8 mouse cellular contexts compared by ENCODE assay signal in genomic region chr3:84155558-84156006, GRCm38 (mm10). TPM values are rescaled to one million over a fixed set of nuclear protein-coding genes. Genes with fewer than 3 reads are reported as not detected.
DNase-seq lines count a peak whose midpoint lies in the region; ATAC-seq and TF ChIP-seq lines count a peak whose summit lies in the region.

Mnd1 (minus strand) TSS chr3:84155786.

- no peak within 1 kb of the TSS for H3K27ac ChIP-seq in heart, embryonic 12.5 days (ENCODE audit: poor library complexity, severe bottlenecking)
- H3K27ac ChIP-seq in kidney, postnatal 0 days = no peak within 1 kb of the TSS
- peak within 1 kb of the TSS; percentile 90 for H3K27ac ChIP-seq in liver, embryonic 11.5 days (ENCODE audit: low read depth, low read length)
- no peak within 1 kb of the TSS; the same call in 1 of the 2 replicates for H3K27ac ChIP-seq in stomach, embryonic 14.5 days (ENCODE audit: low read length)

- peak within 1 kb of the TSS; percentile 80 for H3K9ac ChIP-seq in heart, embryonic 12.5 days
- H3K9ac ChIP-seq in kidney, postnatal 0 days (ENCODE audit: low read depth, low read length) = peak within 1 kb of the TSS; percentile 65
- H3K9ac ChIP-seq in liver, embryonic 11.5 days (ENCODE audit: low read depth, low read length) = peak within 1 kb of the TSS; percentile 92
- peak within 1 kb of the TSS; percentile 31 for H3K9ac ChIP-seq in stomach, embryonic 14.5 days (replicated peaks; ENCODE audit: low read depth, low read length)

- H3K36me3 ChIP-seq in heart, embryonic 12.5 days = no peaks in the 10 kb centered on the region; the same call in 1 of the 2 replicates
- H3K36me3 ChIP-seq in kidney, postnatal 0 days (ENCODE audit: insufficient read depth, low read length) = peaks cover 9% of the 10 kb centered on the region; the same call in 1 of the 2 replicates
- no peaks in the 10 kb centered on the region for H3K36me3 ChIP-seq in liver, embryonic 11.5 days (ENCODE audit: control insufficient read depth, insufficient read depth, low read length)
- H3K36me3 ChIP-seq in stomach, embryonic 14.5 days (ENCODE audit: control insufficient read depth, insufficient read depth, low read length) = no peaks in the 10 kb centered on the region

- H3K9me3 ChIP-seq in heart, embryonic 12.5 days (replicated peaks) = no peaks in the 10 kb centered on the region; the same call in 1 of the 2 replicates
- 0 out of 2 replicates have a peak, but pooled peaks cover 3% of the 10 kb centered on the region for H3K9me3 ChIP-seq in kidney, postnatal 0 days (replicated peaks; ENCODE audit: low read length)
- H3K9me3 ChIP-seq in liver, embryonic 11.5 days (ENCODE audit: control insufficient read depth, low read length) = no peaks in the 10 kb centered on the region
- no peaks in the 10 kb centered on the region for H3K9me3 ChIP-seq in stomach, embryonic 14.5 days (ENCODE audit: control insufficient read depth, low read depth, low read length)

- under 1% methylated on average over 29 of the region's 29 CpGs for WGBS in heart, embryonic 12.5 days
- WGBS in kidney, postnatal 0 days = under 1% methylated on average over 29 of the region's 29 CpGs
- under 1% methylated on average over 29 of the region's 29 CpGs for WGBS in liver, embryonic 11.5 days
- under 1% methylated on average over 29 of the region's 29 CpGs for WGBS in stomach, embryonic 14.5 days

- H3K4me1 ChIP-seq in heart, embryonic 12.5 days (replicated peaks) = no peaks in the 10 kb centered on the region; the same call in 1 of the 2 replicates
- H3K4me1 ChIP-seq in kidney, postnatal 0 days (replicated peaks; ENCODE audit: insufficient read depth, low read length) = no peaks in the 10 kb centered on the region; the same call in 1 of the 2 replicates
- H3K4me1 ChIP-seq in liver, embryonic 11.5 days (replicated peaks; ENCODE audit: control insufficient read depth, insufficient read depth, low read length) = peaks cover 5% of the 10 kb centered on the region; the same call in 1 of the 2 replicates
- no peaks in the 10 kb centered on the region for H3K4me1 ChIP-seq in stomach, embryonic 14.5 days (ENCODE audit: control insufficient read depth, insufficient read depth, low read length)

- DNase-seq in CD4-positive helper T cell, adult 2 months (ENCODE audit: low read depth, low spot score) = peak; percentile 92
- DNase-seq in brain, embryonic 18.5 days (ENCODE audit: low read depth, low spot score) = peak; percentile 71
- DNase-seq in kidney, postnatal 0 days (ENCODE audit: low spot score) = peak; percentile 99
- peak; percentile 99 for DNase-seq in liver, embryonic 11.5 days (ENCODE audit: low spot score)
- peak; percentile 92 for DNase-seq in naive thymus-derived CD4-positive, alpha-beta T cell, adult 2 months (ENCODE audit: low read depth)

- peak within 1 kb of the TSS; percentile 62 for H3K4me3 ChIP-seq in heart, embryonic 12.5 days
- peak within 1 kb of the TSS; percentile 54 for H3K4me3 ChIP-seq in kidney, postnatal 0 days (replicated peaks; ENCODE audit: low read depth, low read length)
- peak within 1 kb of the TSS; percentile 68 for H3K4me3 ChIP-seq in liver, embryonic 11.5 days (ENCODE audit: low read depth, low read length)
- H3K4me3 ChIP-seq in stomach, embryonic 14.5 days (ENCODE audit: low read depth, low read length) = peak within 1 kb of the TSS; percentile 42

- peak within 1 kb of the TSS; percentile 89 for H3K4me2 ChIP-seq in heart, embryonic 12.5 days
- H3K4me2 ChIP-seq in kidney, postnatal 0 days (ENCODE audit: low read length) = peak within 1 kb of the TSS; percentile 97
- H3K4me2 ChIP-seq in liver, embryonic 11.5 days = peak within 1 kb of the TSS; percentile 98
- H3K4me2 ChIP-seq in stomach, embryonic 14.5 days (replicated peaks; ENCODE audit: low read depth, low read length) = peak within 1 kb of the TSS; percentile 85

- H3K27me3 ChIP-seq in heart, embryonic 12.5 days (replicated peaks) = no peaks in the 10 kb centered on the region; the same call in 1 of the 2 replicates
- H3K27me3 ChIP-seq in kidney, postnatal 0 days (ENCODE audit: insufficient read depth, low read length) = no peaks in the 10 kb centered on the region
- H3K27me3 ChIP-seq in liver, embryonic 11.5 days (replicated peaks; ENCODE audit: control insufficient read depth, insufficient read depth, low read length) = no peaks in the 10 kb centered on the region
- H3K27me3 ChIP-seq in stomach, embryonic 14.5 days (ENCODE audit: control insufficient read depth, insufficient read depth, low read length) = no peaks in the 10 kb centered on the region

- peak; percentile 98 for TF ChIP-seq CTCF in kidney, postnatal 0 days (IDR thresholded peaks at IDR 0.05; ENCODE audit: low read depth)

- ATAC-seq in erythroid progenitor cell, adult 5-6 weeks (replicated peaks; ENCODE audit: low FRiP score, poor library complexity, severe bottlenecking) = peak; percentile 98
- ATAC-seq in heart, embryonic 12.5 days (ENCODE audit: insufficient number of reproducible peaks, low FRiP score) = peak; percentile 100
- ATAC-seq in kidney, postnatal 0 days (replicated peaks; ENCODE audit: low FRiP score, low read depth) = peak; percentile 100
- peak; percentile 98 for ATAC-seq in liver, embryonic 11.5 days (replicated peaks; ENCODE audit: low FRiP score)
- peak; percentile 99 for ATAC-seq in stomach, embryonic 14.5 days (ENCODE audit: insufficient number of reproducible peaks, insufficient read depth, low FRiP score, low read depth)

RNA-seq across cellular contexts. Expression of gene Mnd1, which starts in this region (rescaled TPM):
- 2.9 and 6.3 TPM in 2 replicates for total RNA-seq in erythroid progenitor cell, adult 5-6 weeks (2015; ENCODE audit: low replicate concordance)
- 1.4 and 3.6 TPM in 2 replicates for total RNA-seq in erythroid progenitor cell, adult 5-6 weeks (2017; ENCODE audit: low replicate concordance)
- 11.4 and 11.9 TPM in 2 replicates for polyA plus RNA-seq in heart, embryonic 12.5 days (2016; fragmentation: Nextera tagmentation; extraction: Ambion mirVana)
- polyA plus RNA-seq in kidney, postnatal 0 days (2015; fragmentation: Nextera tagmentation; extraction: Ambion mirVana) = 15.3 and 17.2 TPM in 2 replicates
- polyA plus RNA-seq in liver, embryonic 11.5 days (2014; fragmentation: Nextera tagmentation; extraction: Ambion mirVana) = 13.2 and 14.2 TPM in 2 replicates
- 15.2 and 18.2 TPM in 2 replicates for polyA plus RNA-seq in stomach, embryonic 14.5 days (2014; fragmentation: Nextera tagmentation; extraction: Ambion mirVana)

Comparison
In these comparisons a context has a peak if more than half of its experiments do, and no peak if none do; other contexts are left out.
1. H3K9ac ChIP-seq: peak in every context shown above with its lines; median percentile 92 in liver, embryonic 11.5 days; 80 in heart, embryonic 12.5 days; 65 in kidney, postnatal 0 days; 31 in stomach, embryonic 14.5 days.